10 mouse cellular contexts compared by ENCODE assay signal in the genomic region with DNA sequence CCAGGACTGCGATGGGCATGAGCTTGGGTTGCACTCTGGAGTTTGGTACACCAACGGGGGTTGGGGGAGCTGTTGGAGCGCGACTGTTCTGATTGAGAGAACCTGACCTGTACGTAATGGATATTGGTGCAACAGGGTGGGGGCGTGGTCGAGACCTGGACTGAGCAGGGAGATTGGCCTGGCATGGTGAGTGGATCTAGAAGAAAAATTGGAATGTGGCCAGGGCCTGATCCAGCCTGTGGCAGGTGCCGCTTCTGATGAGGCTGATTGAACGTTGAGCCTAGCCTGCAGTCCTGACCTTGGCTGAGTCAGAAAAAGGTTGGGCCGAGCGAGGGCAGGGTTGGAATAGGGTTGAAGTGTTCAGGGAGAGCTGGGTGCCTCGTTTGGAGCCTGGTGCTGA. TPM values are rescaled to one million over a fixed set of nuclear protein-coding genes. Genes with fewer than 3 reads are reported as not detected.
DNase-seq lines count a peak whose midpoint lies in the region; ATAC-seq and TF ChIP-seq lines count a peak whose summit lies in the region.
"Had no signal": no experiment of that assay in that cellular context is flagged by ENCODE, and none has a peak within 500 bp of the region (broad histone marks: within the 10 kb centered on the region; RNA-seq: fewer than 3 reads in every experiment).

No protein-coding gene starts in this region.

- no peak overlapping the region for H3K27ac ChIP-seq in heart, embryonic 16.5 days (ENCODE audit: low read length)
- H3K27ac ChIP-seq in intestine, postnatal 0 days (ENCODE audit: low read depth, low read length) = no peak overlapping the region
- H3K27ac ChIP-seq in neural tube, embryonic 12.5 days = no peak overlapping the region

- ATAC-seq in heart, embryonic 16.5 days (replicated peaks; ENCODE audit: extremely low read depth, insufficient read depth, low FRiP score) = no peak
- no peak for ATAC-seq in intestine, postnatal 0 days
- peak; percentile 12; the same call in 1 of the 2 replicates for ATAC-seq in neural tube, embryonic 12.5 days (ENCODE audit: low FRiP score, low read depth)

- intact Hi-C loops in heart, postnatal 36 days (cut with DNase I) = no loop called here

- H3K4me3 ChIP-seq in heart, embryonic 16.5 days (ENCODE audit: low read length) = no peak overlapping the region; the same call in 1 of the 2 replicates
- no peak overlapping the region for H3K4me3 ChIP-seq in intestine, postnatal 0 days (ENCODE audit: low read depth, low read length)
- peak overlapping the region; percentile 42 for H3K4me3 ChIP-seq in neural tube, embryonic 12.5 days
- H3K4me3 ChIP-seq: erythroblast, embryonic 14.5 days had no signal

- H3K36me3 ChIP-seq in heart, embryonic 16.5 days (ENCODE audit: control insufficient read depth, insufficient read depth) = no peaks in the 10 kb centered on the region
- no peaks in the 10 kb centered on the region for H3K36me3 ChIP-seq in intestine, postnatal 0 days (ENCODE audit: control insufficient read depth, insufficient read depth)
- H3K36me3 ChIP-seq in neural tube, embryonic 12.5 days = no peaks in the 10 kb centered on the region
- H3K36me3 ChIP-seq: G1E had no signal

- no peak for TF ChIP-seq CTCF in intestine, postnatal 0 days (IDR thresholded peaks at IDR 0.05; ENCODE audit: low read depth)

- DNase-seq in heart, postnatal 36 days = no peak
- DNase-seq in cerebellum, postnatal 14 days = peak; percentile 67 to 75
- no peak for DNase-seq in layer of hippocampus, adult 9-10 months (ENCODE audit: low spot score)
- no peak for DNase-seq in layer of hippocampus, postnatal 25 days (ENCODE audit: extremely low spot score in 1 of 2, low spot score in 1 of 2)
- no peak for DNase-seq in gastrocnemius, adult 18-20 months (ENCODE audit: low spot score)

- H3K27me3 ChIP-seq in heart, embryonic 16.5 days (ENCODE audit: control insufficient read depth, insufficient read depth, low read length) = peaks cover 21% of the 10 kb centered on the region
- H3K27me3 ChIP-seq in intestine, postnatal 0 days (replicated peaks; ENCODE audit: control insufficient read depth, insufficient read depth, low read length) = peaks cover 5% of the 10 kb centered on the region; the same call in 1 of the 2 replicates
- H3K27me3 ChIP-seq in neural tube, embryonic 12.5 days (replicated peaks) = peaks cover 8% of the 10 kb centered on the region; the same call in 1 of the 2 replicates

- no peak overlapping the region for H3K9ac ChIP-seq in heart, embryonic 16.5 days (ENCODE audit: low read length)
- H3K9ac ChIP-seq in intestine, postnatal 0 days (ENCODE audit: low read depth, low read length) = no peak overlapping the region
- H3K9ac ChIP-seq in neural tube, embryonic 12.5 days = no peak overlapping the region

- no peaks in the 10 kb centered on the region for H3K9me3 ChIP-seq in heart, embryonic 16.5 days (replicated peaks; ENCODE audit: control insufficient read depth, low read length)
- H3K9me3 ChIP-seq in intestine, postnatal 0 days (ENCODE audit: control insufficient read depth) = no peaks in the 10 kb centered on the region
- H3K9me3 ChIP-seq in neural tube, embryonic 12.5 days = no peaks in the 10 kb centered on the region
- H3K9me3 ChIP-seq: G1E had no signal

- peaks cover 11% of the 10 kb centered on the region for H3K4me1 ChIP-seq in heart, embryonic 16.5 days (ENCODE audit: control insufficient read depth, insufficient read depth, low read length)
- 0 out of 2 replicates have a peak, but pooled peaks cover 6% of the 10 kb centered on the region for H3K4me1 ChIP-seq in intestine, postnatal 0 days (replicated peaks; ENCODE audit: control insufficient read depth, insufficient read depth, low read length)
- peaks cover 19% of the 10 kb centered on the region for H3K4me1 ChIP-seq in neural tube, embryonic 12.5 days

- 24% methylated on average over 12 of the region's 12 CpGs for WGBS in heart, embryonic 16.5 days
- 18% methylated on average over 12 of the region's 12 CpGs for WGBS in intestine, postnatal 0 days
- 21% methylated on average over 12 of the region's 12 CpGs for WGBS in neural tube, embryonic 12.5 days

- H3K4me2 ChIP-seq in heart, embryonic 16.5 days (ENCODE audit: low read depth, low read length) = peak overlapping the region; percentile 90
- peak overlapping the region; percentile 64; the same call in 1 of the 2 replicates for H3K4me2 ChIP-seq in intestine, postnatal 0 days (replicated peaks; ENCODE audit: low read depth)
- peak overlapping the region; percentile 87 for H3K4me2 ChIP-seq in neural tube, embryonic 12.5 days (replicated peaks)

RNA-seq across cellular contexts. Expression of gene Srrm3, which starts 29.3 kb away (rescaled TPM):
- 0.07 and 0.09 TPM in 2 replicates for polyA plus RNA-seq in heart, embryonic 16.5 days (2015; fragmentation: Nextera tagmentation; extraction: Ambion mirVana)
- total RNA-seq in heart, postnatal 36 days (2021) = not detected
- polyA plus RNA-seq in intestine, postnatal 0 days (2015; fragmentation: Nextera tagmentation; extraction: Ambion mirVana) = 0.82 and 0.91 TPM in 2 replicates
- polyA plus RNA-seq in neural tube, embryonic 12.5 days (2016; fragmentation: Nextera tagmentation; extraction: Ambion mirVana) = 71.4 and 77.2 TPM in 2 replicates
- 10 to 100 TPM; 62.7 to 81.7 TPM for total RNA-seq in layer of hippocampus, postnatal 25 days (2021)
- not detected for total RNA-seq in gastrocnemius, adult 18-20 months (2021)
- polyA plus RNA-seq: erythroblast, embryonic 14.5 days; G1E had no signal

RNA-seq across cellular contexts. Expression of gene Hspb1, which starts 51.7 kb away (rescaled TPM):
- 794 and 965 TPM in 2 replicates for polyA plus RNA-seq in heart, embryonic 16.5 days (2015; fragmentation: Nextera tagmentation; extraction: Ambion mirVana)
- total RNA-seq in heart, postnatal 36 days (2021) = 100 to 1,000 TPM; 406 to 459 TPM
- polyA plus RNA-seq in intestine, postnatal 0 days (2015; fragmentation: Nextera tagmentation; extraction: Ambion mirVana) = 107 and 120 TPM in 2 replicates
- polyA plus RNA-seq in neural tube, embryonic 12.5 days (2016; fragmentation: Nextera tagmentation; extraction: Ambion mirVana) = 22.3 and 26.5 TPM in 2 replicates
- 10 to 100 TPM in 1 of 2 experiments, 1 to 10 TPM in 1; 7.7 to 14.4 TPM for total RNA-seq in layer of hippocampus, postnatal 25 days (2021)
- 100 to 1,000 TPM; 239 to 482 TPM for total RNA-seq in gastrocnemius, adult 18-20 months (2021)
- total RNA-seq: G1E had no signal
- polyA plus RNA-seq: G1E had no signal

RNA-seq across cellular contexts. Expression of gene Mdh2, which starts 57.7 kb away (rescaled TPM):
- polyA plus RNA-seq in heart, embryonic 16.5 days (2015; fragmentation: Nextera tagmentation; extraction: Ambion mirVana) = 1,315 and 1,333 TPM in 2 replicates
- total RNA-seq in heart, postnatal 36 days (2021) = 1,000 to 10,000 TPM; 1,890 to 1,983 TPM
- 798 and 872 TPM in 2 replicates for polyA plus RNA-seq in intestine, postnatal 0 days (2015; fragmentation: Nextera tagmentation; extraction: Ambion mirVana)
- 606 and 613 TPM in 2 replicates for polyA plus RNA-seq in neural tube, embryonic 12.5 days (2016; fragmentation: Nextera tagmentation; extraction: Ambion mirVana)
- total RNA-seq in layer of hippocampus, postnatal 25 days (2021) = 100 to 1,000 TPM; 397 to 426 TPM
- 1,000 to 10,000 TPM in 1 of 2 experiments, 100 to 1,000 TPM in 1; 959 to 1,045 TPM for total RNA-seq in gastrocnemius, adult 18-20 months (2021)

RNA-seq across cellular contexts. Expression of gene Styxl1, which starts 57.8 kb away (rescaled TPM):
- polyA plus RNA-seq in heart, embryonic 16.5 days (2015; fragmentation: Nextera tagmentation; extraction: Ambion mirVana) = 0.15 and 0.56 TPM in 2 replicates
- not detected for total RNA-seq in heart, postnatal 36 days (2021)
- polyA plus RNA-seq in intestine, postnatal 0 days (2015; fragmentation: Nextera tagmentation; extraction: Ambion mirVana) = 0.21 and 0.27 TPM in 2 replicates
- 0.30 TPM in 1 of 2 replicates, not detected in the other for polyA plus RNA-seq in neural tube, embryonic 12.5 days (2016; fragmentation: Nextera tagmentation; extraction: Ambion mirVana)
- under 1 TPM in 1 of 2 experiments, not detected in 1; 0.40 TPM for total RNA-seq in layer of hippocampus, postnatal 25 days (2021)
- not detected for total RNA-seq in gastrocnemius, adult 18-20 months (2021)
- polyA plus RNA-seq: erythroblast, embryonic 14.5 days; G1E had no signal

Comparison
In these comparisons a context has a peak if more than half of its experiments do, and no peak if none do; other contexts are left out.
1. DNase-seq: peak in cerebellum, postnatal 14 days (2 of 2); none in heart, postnatal 36 days (0 of 2), layer of hippocampus, adult 9-10 months (single experiment), layer of hippocampus, postnatal 25 days (0 of 2) and gastrocnemius, adult 18-20 months (single experiment).
2. RNA of gene Srrm3, which starts 29.3 kb away (total RNA-seq): 62.7 to 81.7 TPM in layer of hippocampus, postnatal 25 days; not detected in heart, postnatal 36 days and not detected in gastrocnemius, adult 18-20 months; every median in the first group is over 10 times any median in the second.
3. RNA of gene Hspb1, which starts 51.7 kb away (total RNA-seq): 239 to 482 TPM in gastrocnemius, adult 18-20 months and 406 to 459 TPM in heart, postnatal 36 days; 7.7 to 14.4 TPM in layer of hippocampus, postnatal 25 days; every median in the first group is over 10 times any median in the second.
4. Peak in every context shown above with its lines, with median percentiles within 50 percentile points of each other: H3K4me2 ChIP-seq.